Mouse (Mus musculus) heart, embryonic 14.5 days (tissue): ENCODE data around the gene Atoh8. TPM values are rescaled to one million over a fixed set of nuclear protein-coding genes. Genes with fewer than 3 reads are reported as not detected.
A peak's percentile ranks its signal among the peaks of the same experiment; 100 is the strongest.

Experiments used
- ATAC-seq: fragments of 200-750 bp; cut with Nextera tagmentation; 2 replicates; pipeline ENCODE4 v1.8.0; 2017; ENCODE audit warnings: low read depth, moderate TSS enrichment; ENCODE audit not compliant: insufficient number of reproducible peaks, insufficient read depth, low FRiP score
- H3K27ac ChIP-seq, 2 experiments: fragments of 200-500 bp in 1 of 2; fragments of 300-500 bp in 1 of 2; sonication (generic) in 1 of 2; replicated peaks in 1 of 2; 2 replicates each; pipeline ENCODE4 v1.5.1; 2012 to 2014; ENCODE audit warnings: low read depth in 2 of 2, low read length in 2 of 2, control low read depth in 1 of 2, mild to moderate bottlenecking in 1 of 2, mixed read lengths in 1 of 2; ENCODE audit not compliant: control insufficient read depth in 1 of 2, insufficient read depth in 1 of 2
- H3K27me3 ChIP-seq: fragments of 300-500 bp; sonication (generic); 2 replicates; pipeline ENCODE4 v1.6.1; 2014; ENCODE audit warnings: mild to moderate bottlenecking, low read length, control low read depth; ENCODE audit not compliant: control insufficient read depth, insufficient read depth
- H3K36me3 ChIP-seq: fragments of 300-500 bp; sonication (generic); 2 replicates; pipeline ENCODE4 v1.6.1; 2014; ENCODE audit warnings: mild to moderate bottlenecking, control low read depth, low read length, mixed read lengths; ENCODE audit not compliant: control insufficient read depth, insufficient read depth
- H3K4me1 ChIP-seq, 2 experiments: fragments of 200-500 bp in 1 of 2; fragments of 300-500 bp in 1 of 2; sonication (generic) in 1 of 2; 2 replicates each; pipeline ENCODE4 v1.6.1; 2012 to 2014; ENCODE audit warnings: low read length in 2 of 2, control low read depth in 1 of 2, mixed read lengths in 1 of 2; ENCODE audit not compliant: control insufficient read depth in 2 of 2, insufficient read depth in 2 of 2
- H3K4me2 ChIP-seq: fragments of 300-500 bp; sonication (generic); 2 replicates; pipeline ENCODE4 v1.6.1; 2014; ENCODE audit warnings: mild to moderate bottlenecking, low read length
- H3K4me3 ChIP-seq, 2 experiments: fragments of 200-500 bp in 1 of 2; fragments of 300-500 bp in 1 of 2; sonication (generic) in 1 of 2; 2 replicates each; pipeline ENCODE4 v1.5.1; 2012 to 2014; ENCODE audit warnings: low read length in 2 of 2, mild to moderate bottlenecking in 2 of 2, control low read depth in 1 of 2, low read depth in 1 of 2, moderate library complexity in 1 of 2; ENCODE audit not compliant: control insufficient read depth in 1 of 2, insufficient read depth in 1 of 2
- H3K9ac ChIP-seq: fragments of 300-500 bp; sonication (generic); 2 replicates; pipeline ENCODE4 v1.6.1; 2014; ENCODE audit warnings: mild to moderate bottlenecking, low read length
- H3K9me3 ChIP-seq: fragments of 300-500 bp; sonication (generic); 2 replicates; pipeline ENCODE4 v1.6.1; 2016; ENCODE audit warnings: low read length, control low read depth; ENCODE audit not compliant: control insufficient read depth
- WGBS: fragments of 180-500 bp; shearing (Covaris S2); extraction: QIAGEN DNeasy Blood & Tissue Kit; methylation state at CpG from one replicate; pipeline ENCODE4 v1.1.7; 2014; 5-methylcytosine and 5-hydroxymethylcytosine counted together
- polyA plus RNA-seq: library from polyadenylated mRNA; unstranded; fragments of >200 nt; fragmentation: Nextera tagmentation; extraction: Ambion mirVana; gene quantifications from 2 replicates; pipeline ENCODE4 v1.2.1, GENCODE M21; 2014

Atoh8 gene
- polyA plus RNA-seq, 1 experiment from 2014 or later: 12.0 TPM

DNA sequence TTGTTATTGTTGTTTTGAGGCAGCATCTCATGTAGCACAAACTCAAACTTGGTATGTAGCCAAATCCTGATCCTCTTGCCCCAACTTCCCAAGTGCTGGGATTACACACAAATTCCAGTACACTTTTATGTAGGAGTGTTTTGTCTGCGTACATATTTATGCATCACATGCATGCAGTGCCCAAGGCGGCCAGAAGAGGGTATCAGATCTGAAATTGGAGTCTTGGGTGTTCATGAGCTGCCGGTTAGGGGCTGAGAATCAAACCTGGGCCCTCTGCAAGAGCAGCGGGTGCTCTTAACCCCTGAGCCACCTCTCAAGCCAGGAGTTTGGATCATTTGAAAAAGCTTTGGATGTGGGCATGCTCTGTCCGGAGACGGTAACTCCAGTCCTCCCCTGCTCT lies 40.8 kb upstream of the Atoh8 start:
- Histone ChIP-seq H3K9ac (no peak overlapping the region), H3K4me1 (peaks cover 31 to 41% of the 10 kb centered on the region in 2 experiments), H3K27ac (peak overlapping the region in 1 of 2 experiments; percentile 89; a peak in 1 of 4 replicates), H3K4me2 (no peak overlapping the region), H3K27me3 (no peaks in the 10 kb centered on the region), H3K36me3 (no peaks in the 10 kb centered on the region), H3K9me3 (no peaks in the 10 kb centered on the region), H3K4me3 (no peak overlapping the region)
- ATAC-seq: no peak
- WGBS: 89% methylated on average over 6 of the region's 6 CpGs

DNA sequence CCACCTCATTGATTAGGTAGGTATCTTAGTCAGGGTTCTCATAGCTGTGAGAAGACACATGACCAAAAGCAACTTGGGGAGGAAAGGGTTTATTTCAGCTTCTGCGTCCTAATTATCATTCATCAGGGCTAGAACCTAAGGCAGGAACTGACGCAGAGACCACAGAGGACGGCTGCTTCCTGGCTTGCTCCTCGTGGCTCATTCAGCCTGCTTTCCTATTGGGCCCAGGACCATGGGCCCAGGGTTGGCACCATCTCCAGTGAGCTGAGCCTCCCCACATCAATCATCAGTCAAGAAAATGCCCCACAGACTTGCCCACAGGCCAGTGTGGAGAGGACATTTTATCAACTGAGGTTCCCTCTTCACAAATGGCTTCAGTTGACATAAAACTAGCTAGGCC lies 40.1 kb upstream of the Atoh8 start:
- H3K4me1 ChIP-seq: peaks cover 34 to 41% of the 10 kb centered on the region in 2 experiments
- H3K4me2 ChIP-seq: no peak overlapping the region
- WGBS: 67% methylated on average over 4 of the region's 4 CpGs
- no peaks in the 10 kb centered on the region for H3K9me3 ChIP-seq
- H3K27me3 ChIP-seq: no peaks in the 10 kb centered on the region
- ATAC-seq: no peak
- no peak overlapping the region for H3K9ac ChIP-seq
- no peak overlapping the region for H3K4me3 ChIP-seq
- H3K36me3 ChIP-seq: no peaks in the 10 kb centered on the region
- H3K27ac ChIP-seq: no peak overlapping the region

GRCm38 (mm10) chr6:72273153-72273552 lies 37.8 kb upstream of the Atoh8 start:
- no peak for ATAC-seq
- 61% methylated on average over 6 of the region's 6 CpGs for WGBS
- peak overlapping the region in 1 of 2 experiments; percentile 42; a peak in 2 of 4 replicates for H3K27ac ChIP-seq

DNA sequence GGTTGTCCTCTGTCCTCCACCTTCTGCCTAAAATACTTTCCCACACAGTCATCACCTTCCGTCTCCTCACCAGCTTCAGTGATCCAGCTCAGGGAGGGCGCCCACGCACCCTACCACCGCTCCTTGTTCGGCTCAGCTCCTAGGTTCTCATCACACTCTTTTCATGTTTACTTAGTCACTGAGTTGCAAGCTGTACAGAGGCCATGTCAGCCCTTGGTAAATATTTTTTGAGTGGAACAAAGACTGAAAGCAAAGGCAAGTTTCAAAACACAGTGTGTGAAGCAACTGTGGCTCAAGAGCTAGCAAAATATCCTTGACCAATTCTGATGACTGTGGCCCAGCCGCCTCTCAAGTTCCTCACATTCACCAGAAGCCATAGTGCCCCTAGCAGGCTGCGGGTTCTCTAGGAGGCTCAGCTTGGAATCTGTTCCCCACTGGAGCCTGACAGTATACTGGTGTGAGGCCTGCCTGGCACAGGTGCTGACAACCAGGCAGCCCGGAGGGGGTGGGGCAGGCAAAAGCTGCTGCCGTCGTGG lies 36.9 kb upstream of the Atoh8 start:
- Histone ChIP-seq H3K9me3 (no peaks in the 10 kb centered on the region), H3K27me3 (no peaks in the 10 kb centered on the region), H3K4me2 (no peak overlapping the region), H3K9ac (no peak overlapping the region), H3K4me3 (no peak overlapping the region), H3K27ac (peak overlapping the region in 1 of 2 experiments; percentile 42; a peak in 2 of 4 replicates), H3K4me1 (peaks cover 19 to 27% of the 10 kb centered on the region in 2 experiments), H3K36me3 (no peaks in the 10 kb centered on the region)
- ATAC-seq: no peak
- 51% methylated on average over 10 of the region's 10 CpGs for WGBS

More at GRCm38 (mm10) chr6:72273153-72273552, 37.8 kb upstream of the Atoh8 start:
- no peaks in the 10 kb centered on the region for H3K36me3 ChIP-seq
- no peak overlapping the region for H3K9ac ChIP-seq
- H3K4me3 ChIP-seq: no peak overlapping the region
- peaks cover 26 to 33% of the 10 kb centered on the region in 2 experiments for H3K4me1 ChIP-seq
- no peak overlapping the region for H3K4me2 ChIP-seq
- H3K9me3 ChIP-seq: no peaks in the 10 kb centered on the region
- no peaks in the 10 kb centered on the region for H3K27me3 ChIP-seq

DNA sequence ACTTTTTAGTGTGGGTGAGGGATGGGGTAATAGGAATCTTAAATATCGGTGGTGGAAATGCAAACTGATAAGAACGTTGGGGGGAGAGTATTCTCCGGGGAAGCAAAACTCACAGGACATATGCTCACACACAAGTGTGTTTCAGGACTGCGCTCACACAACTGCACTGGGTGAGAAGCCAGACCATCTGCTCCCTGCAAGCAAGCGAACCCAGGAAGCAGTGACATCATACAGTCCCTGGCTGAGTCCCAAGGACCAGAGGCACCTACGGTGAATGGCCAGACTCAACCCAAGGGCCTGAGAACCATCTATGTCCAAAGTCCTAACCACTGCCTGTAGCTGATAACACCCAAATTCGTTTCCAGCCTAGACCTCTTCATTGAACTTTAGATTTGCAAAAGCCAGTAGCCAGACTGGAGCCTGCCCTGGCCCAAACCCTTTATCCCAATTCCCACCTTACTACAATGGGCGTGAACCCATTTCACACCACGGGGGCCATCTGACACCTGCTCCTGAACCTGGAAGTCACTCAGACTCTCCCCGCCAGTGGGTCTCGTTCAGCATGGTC lies 35.7 kb upstream of the Atoh8 start:
- no peak overlapping the region for H3K27ac ChIP-seq
- no peak for ATAC-seq
- WGBS: 67% methylated on average over 11 of the region's 11 CpGs

DNA sequence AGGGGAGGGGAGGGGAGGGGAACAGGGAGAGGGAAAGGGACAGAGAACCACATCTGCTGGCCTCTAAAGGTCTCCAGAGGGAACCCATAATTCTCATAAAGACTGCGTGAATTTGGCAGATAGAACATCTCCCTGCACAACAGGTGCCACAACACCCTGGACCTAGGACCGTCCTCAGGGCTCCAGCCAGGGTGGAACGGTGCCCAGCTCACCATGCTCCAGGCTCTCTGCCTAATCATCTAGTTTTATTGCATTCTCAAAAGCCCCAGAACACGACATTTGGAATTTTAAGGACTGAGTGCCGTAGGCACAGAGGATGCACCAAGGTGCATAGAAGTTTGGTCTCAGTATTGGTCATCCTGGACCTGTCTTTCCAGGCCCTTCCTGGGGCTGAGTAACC lies 34.9 kb upstream of the Atoh8 start:
- Histone ChIP-seq H3K4me1 (peaks cover 17 to 27% of the 10 kb centered on the region in 2 experiments), H3K27me3 (no peaks in the 10 kb centered on the region), H3K4me3 (no peak overlapping the region), H3K9me3 (no peaks in the 10 kb centered on the region), H3K4me2 (no peak overlapping the region), H3K9ac (no peak overlapping the region), H3K36me3 (no peaks in the 10 kb centered on the region), H3K27ac (no peak overlapping the region)
- WGBS: 85% methylated on average over 5 of the region's 5 CpGs
- ATAC-seq: no peak

More for the DNA sequence above, 35.7 kb upstream of the Atoh8 start:
- no peak overlapping the region for H3K9ac ChIP-seq
- no peaks in the 10 kb centered on the region for H3K27me3 ChIP-seq
- H3K4me1 ChIP-seq: peaks cover 14 to 21% of the 10 kb centered on the region in 2 experiments
- H3K36me3 ChIP-seq: no peaks in the 10 kb centered on the region
- no peak overlapping the region for H3K4me3 ChIP-seq
- no peaks in the 10 kb centered on the region for H3K9me3 ChIP-seq
- H3K4me2 ChIP-seq: no peak overlapping the region

DNA sequence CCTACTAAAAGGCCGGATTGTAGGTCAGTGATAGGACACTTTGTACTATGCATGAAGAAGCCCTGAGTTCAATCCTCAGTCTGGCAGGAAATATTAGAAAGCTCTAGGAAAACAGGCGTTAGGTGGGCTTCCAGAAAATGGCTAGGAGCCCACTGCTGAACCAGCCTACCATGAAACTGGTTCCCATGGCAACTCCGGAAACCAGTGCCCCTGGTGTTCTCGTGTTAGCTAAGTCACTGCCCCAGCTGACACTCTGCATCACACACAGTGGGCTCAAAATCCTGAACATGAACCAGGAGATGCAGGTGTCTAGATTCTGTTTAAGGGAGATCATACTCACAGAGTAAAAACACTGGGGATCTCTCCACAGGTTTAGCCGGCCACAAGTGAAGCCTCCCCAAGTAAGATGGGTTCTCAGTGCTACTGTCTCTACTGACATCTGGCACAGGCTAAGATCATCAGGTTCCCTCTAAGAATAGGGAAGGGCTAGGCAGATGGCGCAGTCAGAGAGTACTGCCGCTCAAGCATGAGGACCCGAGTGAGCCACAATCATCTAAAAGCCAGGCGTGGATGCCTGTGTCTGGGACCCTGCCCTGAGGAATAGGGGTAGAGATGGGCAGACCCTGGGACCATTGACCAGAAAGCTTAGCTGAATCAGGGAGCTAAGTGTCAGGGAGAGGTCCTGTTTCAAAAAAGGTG lies 32.9 kb upstream of the Atoh8 start:
- WGBS: 76% methylated on average over 9 of the region's 9 CpGs
- no peak overlapping the region for H3K4me3 ChIP-seq

More for the DNA sequence above, 32.9 kb upstream of the Atoh8 start:
- Histone ChIP-seq H3K4me1 (peaks cover 19 to 28% of the 10 kb centered on the region in 2 experiments), H3K36me3 (no peaks in the 10 kb centered on the region), H3K27me3 (no peaks in the 10 kb centered on the region), H3K9ac (no peak overlapping the region), H3K27ac (no peak overlapping the region), H3K4me2 (no peak overlapping the region), H3K9me3 (no peaks in the 10 kb centered on the region)
- ATAC-seq: no peak
